Mouse (Mus musculus) right cerebral cortex, postnatal 14 days (tissue): ENCODE results near the gene Elob.
A peak's percentile ranks its signal among the peaks of the same experiment; 100 is the strongest.

Experiments
- DNase-seq: peaks from one replicate; pipeline ENCODE4 v3.0.0; 2022

Elob gene

DNA sequence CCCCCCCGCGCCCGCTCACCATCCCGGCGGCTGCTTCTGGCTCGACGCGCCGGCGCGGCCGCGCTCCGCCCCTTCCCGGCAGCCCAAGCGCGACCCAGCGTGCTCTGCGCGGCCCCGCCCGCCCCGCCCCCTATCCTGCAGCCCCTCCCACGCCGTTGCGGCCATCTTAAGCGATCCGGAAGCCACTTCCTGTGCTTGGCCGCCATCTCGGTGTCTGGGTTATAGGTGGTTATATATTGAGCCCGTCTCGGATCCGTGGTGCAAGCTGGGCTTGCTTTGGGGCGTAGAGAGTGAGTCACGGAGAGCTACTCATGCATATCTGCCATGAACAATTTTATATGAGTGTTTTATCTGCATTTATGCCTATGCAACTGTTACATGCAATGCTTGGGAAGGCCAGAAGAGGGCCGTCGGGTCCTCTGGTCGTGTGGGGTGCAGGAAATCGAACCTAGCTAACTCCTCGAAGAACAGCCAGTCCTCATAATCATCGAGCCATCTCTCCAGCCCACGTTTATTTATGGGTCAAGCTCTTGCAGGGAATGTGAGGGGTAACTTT, at the start of gene Elob:
Elob (minus strand) TSS at position 73 of the 556 bp plus-strand sequence.
- peak; percentile 86 for DNase-seq

DNA sequence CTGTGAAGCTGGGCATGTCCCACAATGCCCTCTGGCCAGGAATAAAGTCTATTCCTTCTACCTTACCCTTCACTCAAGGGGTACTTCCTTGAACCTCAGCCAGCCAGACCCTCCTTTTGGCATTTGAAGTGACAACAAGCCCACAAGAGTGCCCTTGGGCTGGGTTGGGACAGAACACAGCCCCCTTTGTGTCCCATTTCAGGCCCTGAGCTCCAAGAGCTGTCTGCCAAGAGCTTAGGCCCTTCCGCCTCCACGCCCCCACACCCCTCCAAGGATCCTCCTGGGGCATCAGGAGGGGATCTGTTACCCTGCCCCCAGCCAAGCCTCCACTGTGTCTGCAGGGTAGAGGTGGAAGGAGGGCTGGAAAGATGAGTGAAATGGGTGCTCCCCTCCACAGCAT, 48.2 kb upstream of the Elob start:
- DNase-seq, result no peak

DNA sequence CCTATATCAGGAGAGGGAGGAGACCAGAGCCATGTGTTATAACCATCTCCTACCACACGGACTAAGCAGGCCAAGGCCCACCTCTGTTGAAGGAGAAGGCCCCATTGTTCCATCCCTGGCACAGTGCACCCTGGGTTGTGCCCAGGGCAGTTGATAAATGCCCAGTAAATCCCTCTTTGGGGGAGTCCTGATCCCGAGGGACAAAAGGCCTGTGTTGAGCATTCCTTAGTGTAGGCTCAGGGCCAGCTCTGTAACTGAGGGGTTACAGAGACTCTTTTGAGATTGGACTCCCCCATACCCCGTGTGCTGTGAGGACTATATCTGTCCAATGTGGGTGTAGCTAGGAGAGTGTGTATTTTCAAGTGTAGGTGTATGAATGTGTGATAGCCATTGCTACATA, 47.8 kb upstream of the Elob start:
- DNase-seq, result no peak

DNA sequence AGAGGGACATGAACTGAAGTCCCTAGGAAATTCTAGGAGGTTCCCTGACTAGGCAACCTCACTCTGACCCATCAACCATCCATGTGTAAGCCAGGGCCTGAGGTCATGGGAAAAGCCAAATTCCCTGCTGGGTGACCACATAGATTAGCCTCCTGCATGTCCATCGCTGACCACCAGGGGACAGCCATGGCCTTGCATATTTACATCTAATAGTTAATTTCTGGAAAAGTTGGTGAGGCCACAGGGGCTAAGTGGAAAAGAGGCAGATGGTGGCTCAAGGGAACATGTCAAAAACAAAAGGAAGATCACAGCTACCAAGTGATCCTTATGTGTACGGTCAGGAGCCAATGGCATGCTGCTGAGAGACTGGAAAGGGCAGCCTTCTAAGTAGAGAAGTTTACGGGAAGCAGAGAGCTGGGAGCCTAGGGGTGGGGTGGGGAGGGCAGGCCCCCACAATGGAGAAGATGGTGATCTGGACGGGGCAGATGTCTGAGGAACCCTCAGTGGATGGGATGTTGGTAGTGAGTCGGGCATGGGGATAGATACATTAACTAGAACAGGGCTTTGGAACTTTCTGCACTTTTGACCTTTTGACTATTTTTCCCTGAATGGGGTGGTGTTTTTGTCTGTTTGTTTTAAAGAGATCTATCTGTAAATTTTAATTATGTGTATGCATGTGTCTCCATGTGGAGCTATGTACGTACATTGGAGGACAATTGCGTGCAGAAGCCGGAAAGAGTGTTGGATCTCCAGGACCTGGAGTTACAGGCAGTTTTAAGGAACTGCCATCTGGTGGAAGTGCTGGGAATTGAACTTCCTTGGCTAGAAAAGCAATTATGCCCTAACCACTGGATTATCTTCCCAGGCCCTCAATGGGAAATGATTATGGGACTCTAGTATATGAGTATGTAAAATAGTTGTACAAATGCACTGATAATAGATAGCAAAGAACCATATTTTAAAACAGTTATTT, 45.2 kb upstream of the Elob start:
- DNase-seq, result peak; percentile 18

DNA sequence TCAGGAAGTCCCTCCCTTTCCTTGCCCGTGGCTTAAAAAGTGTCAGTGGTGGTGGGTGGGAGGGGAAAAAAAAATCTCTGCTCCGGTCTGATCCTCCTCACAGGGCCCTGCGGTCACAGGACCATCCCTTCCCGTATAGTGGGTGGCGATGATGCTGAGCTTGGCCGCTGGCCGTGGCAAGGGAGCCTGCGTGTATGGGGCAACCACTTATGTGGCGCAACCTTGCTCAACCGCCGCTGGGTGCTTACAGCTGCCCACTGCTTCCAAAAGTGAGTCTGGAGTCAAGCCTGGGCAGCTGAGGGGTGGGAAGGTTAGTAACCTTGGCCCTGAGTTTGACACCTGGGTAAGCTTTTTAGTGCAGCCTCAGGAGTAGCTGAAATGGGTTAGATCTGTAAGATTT, 39.6 kb upstream of the Elob start:
- DNase-seq, result no peak

DNA sequence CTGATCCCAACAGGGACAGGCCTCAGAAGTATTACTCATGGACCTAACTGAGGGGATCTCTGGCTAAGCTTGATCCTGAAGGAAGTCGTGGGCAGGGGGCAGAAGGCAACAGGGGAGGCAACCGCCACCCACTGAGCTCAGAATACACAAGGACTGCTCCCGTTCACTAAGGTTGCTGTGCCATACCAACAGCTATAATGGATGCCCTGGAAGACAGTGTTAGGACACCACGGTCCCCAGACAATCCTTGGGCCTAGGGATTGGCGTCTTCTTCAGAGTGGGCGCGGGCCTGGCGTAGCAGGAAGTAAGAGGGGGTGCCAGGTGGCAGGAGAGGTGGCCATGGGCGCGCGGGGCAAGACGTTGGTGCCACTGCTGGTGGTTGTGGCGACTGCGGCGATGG, 38.8 kb upstream of the Elob start, which contains the start of gene Prss21:
Prss21 (plus strand) TSS at position 301 of the 400 bp plus-strand sequence.
- no peak for DNase-seq

DNA sequence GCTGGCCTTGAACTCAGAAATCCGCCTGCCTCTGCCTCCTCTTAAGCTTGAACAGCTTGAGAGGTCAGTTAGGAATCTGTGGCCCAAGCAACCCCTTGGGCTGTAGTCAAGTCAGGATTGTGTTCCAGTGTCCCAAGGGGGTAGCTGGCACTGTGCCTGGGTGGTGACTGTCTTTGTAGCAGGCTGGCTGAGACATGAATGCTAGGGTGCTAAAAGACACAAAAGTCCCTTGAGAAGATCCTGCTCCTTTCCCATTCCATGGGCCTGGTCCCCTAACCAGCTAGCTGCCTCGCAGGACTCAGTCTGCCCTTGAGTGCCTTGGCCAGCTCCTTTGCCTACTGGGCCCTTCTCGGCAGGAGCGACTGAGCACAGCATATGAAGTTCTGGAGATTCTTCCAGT, 34.0 kb upstream of the Elob start:
- no peak for DNase-seq

DNA sequence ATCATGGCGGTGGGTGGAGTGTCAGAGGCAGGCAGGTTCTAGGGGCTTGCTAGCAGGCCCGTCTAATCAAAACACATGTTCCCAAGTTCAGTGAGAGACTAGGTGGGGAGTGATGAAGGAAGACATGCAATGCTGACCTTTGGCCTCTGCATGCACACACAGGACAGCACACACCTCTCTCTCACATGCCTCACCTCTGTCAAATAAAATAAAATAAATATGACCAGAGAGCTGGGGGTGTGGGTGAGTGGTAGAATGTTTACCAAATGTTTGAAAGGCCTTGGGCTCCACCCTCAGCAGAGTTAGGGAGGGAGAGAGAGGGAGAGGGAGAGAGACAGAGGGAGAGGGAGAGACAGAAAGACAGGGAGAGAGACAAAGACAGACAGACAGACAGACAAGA, 29.0 kb upstream of the Elob start:
- no peak for DNase-seq

DNA sequence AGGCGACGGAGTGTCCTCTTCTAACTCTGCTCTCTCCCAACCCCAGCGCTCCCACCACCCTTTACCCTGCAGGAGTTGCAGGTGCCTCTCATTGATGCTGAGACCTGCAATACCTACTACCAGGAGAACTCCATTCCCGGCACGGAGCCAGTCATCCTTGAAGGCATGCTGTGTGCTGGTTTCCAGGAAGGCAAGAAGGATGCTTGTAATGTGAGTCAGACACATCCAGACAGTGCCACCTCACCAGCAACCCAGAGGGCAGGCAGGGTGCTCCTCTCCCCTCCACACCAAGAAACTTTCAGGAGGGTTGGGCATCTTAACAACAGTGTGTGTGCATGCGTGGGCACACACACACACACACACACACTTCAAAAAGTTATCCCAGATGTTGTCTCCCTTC, 28.3 kb upstream of the Elob start:
- no peak for DNase-seq

DNA sequence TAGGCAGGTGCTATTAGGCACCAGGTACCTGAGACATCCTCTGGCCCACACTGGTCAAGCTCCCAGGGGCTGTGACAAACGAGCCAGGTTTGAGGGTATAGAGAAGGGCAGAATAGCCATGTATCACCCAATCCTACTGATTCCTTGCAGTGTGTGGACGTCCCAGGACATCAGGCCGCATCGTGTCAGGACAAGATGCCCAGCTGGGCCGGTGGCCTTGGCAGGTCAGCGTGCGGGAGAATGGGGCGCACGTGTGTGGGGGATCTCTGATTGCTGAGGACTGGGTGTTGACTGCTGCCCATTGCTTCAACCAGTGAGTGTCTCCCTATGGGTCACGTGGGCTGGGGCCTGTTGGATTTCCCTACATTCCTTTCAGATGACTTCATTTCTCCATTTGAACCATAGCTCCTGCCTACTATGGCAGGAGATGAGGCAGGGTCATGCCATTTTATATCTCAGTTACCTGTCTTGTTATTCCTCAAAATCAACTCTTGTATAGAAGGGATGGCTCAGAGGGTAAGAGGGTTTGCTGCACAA, 25.4 kb upstream of the Elob start:
- no peak for DNase-seq

DNA sequence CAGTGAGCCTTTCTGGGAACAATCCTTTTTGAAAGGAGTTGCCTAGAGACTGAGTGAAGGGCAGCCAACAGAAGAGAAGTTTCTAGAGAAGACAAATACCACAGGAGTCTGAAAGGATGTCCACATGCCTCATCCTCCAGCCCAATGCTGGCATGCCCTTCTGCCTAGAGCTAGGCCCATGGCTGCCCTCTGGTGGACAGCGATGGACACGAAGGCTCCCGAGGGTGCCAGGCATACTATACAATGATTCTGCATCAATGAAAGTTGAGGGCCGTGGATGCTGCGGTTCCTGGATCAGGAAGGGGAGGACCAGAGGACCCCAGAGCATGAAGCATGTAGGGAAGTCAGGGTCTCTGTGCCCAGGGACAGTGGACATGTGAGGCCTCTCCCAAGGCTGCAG, 24.4 kb upstream of the Elob start:
- peak; percentile 51 for DNase-seq

DNA sequence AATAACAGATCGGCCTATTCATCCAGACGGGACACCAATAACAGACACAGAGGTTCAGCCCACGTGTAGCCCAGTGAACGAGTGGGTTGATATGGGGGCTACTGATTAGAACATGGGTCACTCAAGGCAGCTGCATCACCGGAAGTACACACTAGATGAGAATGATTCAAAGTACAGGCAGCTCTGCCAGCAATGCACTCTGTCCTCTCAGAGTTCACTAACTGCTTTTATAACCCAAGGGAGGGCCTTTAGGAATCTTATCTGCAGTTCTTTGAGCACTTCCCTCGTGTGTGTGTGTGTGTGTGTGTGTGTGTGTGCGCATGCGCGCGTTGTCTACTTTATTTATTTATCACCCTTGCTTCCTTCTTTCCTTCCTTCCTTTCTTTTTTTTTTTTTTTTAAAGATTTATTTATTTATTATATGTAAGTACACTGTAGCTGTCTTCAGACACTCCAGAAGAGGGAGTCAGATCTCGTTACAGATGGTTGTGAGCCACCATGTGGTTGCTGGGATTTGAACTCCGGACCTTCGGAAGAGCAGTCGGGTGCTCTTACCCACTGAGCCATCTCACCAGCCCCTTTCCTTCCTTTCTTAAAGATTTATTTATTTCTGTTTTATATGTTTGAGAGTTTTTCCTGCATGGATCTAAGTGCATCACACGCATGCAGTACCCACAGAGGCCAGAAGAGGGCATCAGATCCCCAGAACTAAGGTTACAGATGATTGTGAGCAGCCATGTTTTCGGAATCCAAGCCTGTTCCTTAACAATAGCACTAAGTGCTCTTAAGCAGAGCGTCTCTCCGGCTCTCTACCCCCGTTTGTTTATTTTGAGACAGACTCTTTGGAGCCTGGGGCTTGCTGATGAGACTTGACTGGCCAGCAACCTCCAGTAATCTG, 22.2 kb upstream of the Elob start:
- DNase-seq, result peak; percentile 73

DNA sequence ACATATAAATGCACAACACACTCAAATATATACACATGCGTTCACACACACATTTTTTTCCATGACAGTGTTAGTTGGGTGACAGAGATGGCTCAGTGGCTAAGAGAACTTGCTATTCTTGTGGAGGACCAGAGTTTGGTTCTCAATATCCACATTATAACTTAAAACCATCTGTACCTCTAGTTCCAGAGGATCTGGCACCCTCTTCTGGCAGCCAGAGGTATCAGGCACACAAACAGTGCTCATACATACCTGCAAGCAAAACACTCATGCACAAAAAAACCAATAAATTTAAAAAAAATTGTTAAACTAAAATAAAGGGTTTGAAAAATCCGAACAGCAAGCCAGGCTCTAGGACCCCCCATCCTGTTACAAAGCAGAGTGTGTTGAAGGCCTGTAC, 21.1 kb upstream of the Elob start:
- DNase-seq, result no peak

DNA sequence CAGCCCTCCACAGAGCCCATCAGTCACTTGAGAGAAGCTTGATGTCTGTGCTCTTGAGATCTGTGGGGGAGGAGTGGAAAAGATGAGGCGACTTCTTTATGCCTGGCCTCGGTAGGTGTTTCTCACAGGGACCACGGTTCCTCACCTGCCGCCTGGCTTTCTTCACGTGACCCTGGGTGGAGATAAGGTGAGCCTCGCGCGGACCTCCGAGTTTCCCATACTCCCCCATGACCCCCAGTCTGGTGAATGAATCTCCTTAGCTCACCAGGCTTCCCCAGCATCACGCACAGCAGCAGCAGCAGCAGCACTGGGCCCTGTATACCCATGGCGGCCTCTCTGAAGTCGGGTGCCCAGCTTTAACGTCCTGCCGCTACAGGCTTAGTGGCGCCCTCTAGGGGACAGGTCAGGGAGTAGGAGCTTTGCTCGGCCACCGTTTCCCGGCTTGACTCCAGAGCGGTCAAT, 14.9 kb upstream of the Elob start, which contains the start of the genes Prss32 and Prss41:
Prss32 (plus strand) TSS at position 44 of the 462 bp plus-strand sequence.
Prss41 (minus strand) TSS at position 361 of the 462 bp plus-strand sequence.
- DNase-seq, result peak; percentile 53

DNA sequence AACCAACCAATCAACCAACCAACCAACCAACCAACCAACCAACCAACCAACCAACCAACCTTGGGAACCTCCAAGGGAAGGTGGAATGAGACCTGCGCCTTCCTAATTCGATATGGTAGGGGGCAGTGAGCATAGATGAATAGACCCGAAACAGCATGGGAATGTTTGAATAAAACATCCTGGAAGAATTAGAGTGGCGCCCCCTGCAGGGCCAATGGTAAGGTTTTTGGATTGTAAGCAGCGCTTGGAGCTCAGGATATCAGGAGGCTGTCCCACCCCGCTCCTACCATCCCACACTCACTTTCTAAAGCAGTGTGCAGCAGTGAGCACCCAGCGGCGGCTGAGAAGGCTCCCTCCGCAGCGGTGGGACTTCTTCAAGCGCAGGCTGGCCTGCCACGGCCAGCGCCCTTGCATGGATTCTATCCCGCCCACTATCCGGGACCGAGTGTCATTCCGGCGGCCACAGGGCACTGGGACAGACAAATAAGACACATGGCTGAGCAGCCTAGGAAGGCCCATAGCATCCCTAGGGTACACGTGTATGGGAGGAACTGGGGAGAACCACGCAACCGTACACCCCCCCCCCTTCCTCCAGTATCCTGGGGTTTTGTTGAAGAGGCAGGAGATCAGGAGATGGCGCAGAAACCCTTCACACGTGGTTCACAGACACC, 14.3 kb upstream of the Elob start:
- no peak for DNase-seq

DNA sequence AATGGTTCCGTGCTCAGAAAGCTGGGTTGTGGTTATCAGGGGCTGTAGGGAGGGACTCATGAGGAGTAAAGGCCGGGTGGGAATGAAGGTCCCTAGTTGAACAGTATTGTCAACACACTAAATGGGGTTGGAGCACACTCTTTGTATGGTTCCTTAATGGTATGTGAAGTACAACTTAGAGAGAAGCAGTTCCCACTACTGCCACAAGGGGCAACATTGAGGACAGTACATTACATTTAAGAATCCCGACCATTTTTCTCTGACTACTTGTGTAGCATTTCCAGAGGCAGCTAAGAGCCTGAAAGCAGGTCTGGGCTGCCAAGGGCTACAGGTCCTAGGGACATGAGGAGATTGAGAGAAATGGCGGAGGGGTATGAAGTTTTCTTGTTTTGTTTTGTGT, 12.2 kb upstream of the Elob start:
- peak; percentile 73 for DNase-seq

DNA sequence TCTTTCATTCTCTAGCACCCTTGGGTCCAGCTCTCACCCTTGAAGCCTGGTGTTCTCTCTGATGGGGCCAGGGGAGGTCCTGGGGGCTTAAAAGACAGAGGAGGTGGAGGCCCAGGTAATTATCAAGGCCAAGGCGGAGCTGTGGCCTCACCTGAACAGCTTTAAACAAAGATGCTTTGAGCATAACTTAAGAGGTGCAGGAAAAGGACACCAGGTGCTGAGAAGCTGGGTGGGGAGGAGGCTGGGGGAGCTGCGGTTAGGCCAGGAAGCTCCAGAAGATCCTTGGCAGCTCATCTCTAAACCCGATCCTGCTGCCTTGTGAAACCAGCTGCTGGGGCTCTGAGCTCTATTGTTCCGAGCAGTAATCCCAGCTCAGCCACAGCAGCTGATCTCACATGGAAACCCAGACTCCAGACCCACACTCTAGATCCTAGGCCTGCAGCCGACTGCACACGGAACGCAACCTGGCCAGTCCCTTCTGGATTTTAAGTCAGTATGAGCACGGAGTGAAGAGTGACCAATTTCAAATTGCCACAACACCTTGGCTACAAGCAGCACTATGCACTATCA, 7.2 kb upstream of the Elob start, which contains the start of gene Prss33:
Prss33 (minus strand) TSS at position 51 of the 570 bp plus-strand sequence.
- no peak for DNase-seq

DNA sequence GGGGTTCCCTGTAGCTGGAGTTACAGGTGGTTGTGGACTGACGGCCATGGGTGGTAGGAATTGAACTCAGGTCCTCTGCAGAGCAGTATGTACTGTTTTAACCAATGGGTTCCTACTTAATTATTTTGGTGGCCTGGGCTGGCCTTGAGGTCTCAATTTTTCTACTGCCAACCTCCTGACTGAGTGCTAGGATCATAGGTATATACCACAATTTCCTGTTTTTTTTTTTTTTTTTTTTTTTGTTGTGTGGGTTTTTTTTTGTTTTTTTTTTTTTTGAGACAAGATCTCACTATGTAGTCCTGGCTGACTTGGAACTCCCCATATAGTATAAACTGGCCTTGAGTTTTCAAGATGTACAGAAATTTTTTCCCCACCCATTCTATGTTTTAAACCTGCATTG, 2.3 kb upstream of the Elob start:
- DNase-seq, result no peak

DNA sequence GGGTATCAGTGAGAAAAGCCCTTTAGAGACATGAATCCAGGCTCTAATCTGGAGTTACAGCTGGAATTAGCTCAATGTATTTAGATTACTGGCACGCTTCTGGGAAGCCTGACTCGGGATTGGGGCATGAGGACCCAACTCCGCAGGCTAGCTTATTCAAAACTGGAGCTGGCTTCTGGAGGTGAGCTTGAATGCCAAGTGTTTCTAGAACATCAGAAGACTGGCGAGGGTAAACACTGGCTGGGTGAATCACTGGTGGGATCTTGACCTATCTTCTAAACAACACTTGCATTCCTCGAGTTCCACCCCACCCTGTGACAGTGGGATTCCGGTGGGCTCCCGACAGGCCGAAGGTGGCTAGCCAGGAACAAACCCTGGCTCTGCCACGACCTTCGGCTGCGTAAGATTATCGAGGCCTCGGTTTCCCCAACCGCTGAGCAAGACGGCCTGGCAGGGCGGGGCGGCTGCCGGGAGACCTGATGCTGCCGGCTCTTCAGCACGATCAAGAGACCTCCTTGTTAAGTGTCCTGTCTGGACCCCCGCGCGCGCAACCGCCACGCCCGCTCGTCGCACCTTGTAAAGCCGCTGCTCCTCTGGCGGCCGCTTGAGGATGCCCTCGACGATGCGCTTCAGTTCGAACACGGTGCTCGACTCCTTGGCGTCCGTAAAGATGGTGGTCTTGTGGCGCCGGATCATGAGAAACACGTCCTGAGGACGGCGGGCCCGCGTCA, 500 bp downstream of the Elob start:
- peak; percentile 59 for DNase-seq

DNA sequence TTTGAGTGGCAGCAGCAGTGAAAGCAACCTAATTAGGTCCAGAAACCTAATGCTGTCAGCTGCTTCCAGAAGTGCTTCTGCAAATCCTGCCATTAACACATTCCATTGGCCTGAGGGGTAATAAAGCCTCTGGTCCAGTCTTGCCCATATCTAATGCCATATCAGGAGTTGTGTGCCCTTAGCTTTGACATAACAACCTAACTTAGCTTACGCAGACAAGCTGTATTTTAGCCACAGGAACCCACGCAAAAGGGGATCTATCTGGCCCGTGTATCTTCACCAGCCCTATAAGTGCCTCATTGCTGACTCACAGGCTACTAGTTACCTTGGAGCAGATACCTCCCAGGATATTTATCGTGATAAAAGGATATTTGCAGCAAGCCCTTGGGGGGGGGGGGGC, 3.3 kb downstream of the Elob start:
- no peak for DNase-seq

DNA sequence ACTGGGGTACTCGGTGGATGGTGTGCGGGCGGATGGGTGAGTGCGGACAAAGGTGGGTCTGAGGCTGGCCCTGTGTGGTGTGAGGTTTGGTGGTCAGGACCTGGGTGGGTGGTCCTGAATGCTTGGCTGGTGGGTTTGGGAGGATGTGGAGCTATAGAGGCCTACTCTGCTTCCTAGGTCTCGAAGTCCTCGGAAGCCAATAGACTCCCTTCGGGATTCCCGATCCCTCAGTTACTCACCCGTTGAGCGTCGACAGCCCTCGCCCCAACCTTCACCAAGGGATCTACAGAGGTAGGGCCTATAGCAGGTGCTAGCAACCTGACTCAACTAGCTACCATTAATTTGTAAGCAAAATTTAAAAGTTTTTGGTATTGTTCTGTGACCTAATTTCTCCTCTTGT, 5.3 kb downstream of the Elob start:
- DNase-seq, result no peak
